Mouse (Mus musculus) spleen, postnatal 36 days (tissue): ENCODE results near the gene Plin4.

Source experiments
- DNase-seq, 2 experiments: peaks; one replicate each; pipeline ENCODE4 v3.0.0; 2022; ENCODE audit warnings: low spot score in 2 of 2, mixed read lengths in 1 of 2

The Plin4 gene

DNA sequence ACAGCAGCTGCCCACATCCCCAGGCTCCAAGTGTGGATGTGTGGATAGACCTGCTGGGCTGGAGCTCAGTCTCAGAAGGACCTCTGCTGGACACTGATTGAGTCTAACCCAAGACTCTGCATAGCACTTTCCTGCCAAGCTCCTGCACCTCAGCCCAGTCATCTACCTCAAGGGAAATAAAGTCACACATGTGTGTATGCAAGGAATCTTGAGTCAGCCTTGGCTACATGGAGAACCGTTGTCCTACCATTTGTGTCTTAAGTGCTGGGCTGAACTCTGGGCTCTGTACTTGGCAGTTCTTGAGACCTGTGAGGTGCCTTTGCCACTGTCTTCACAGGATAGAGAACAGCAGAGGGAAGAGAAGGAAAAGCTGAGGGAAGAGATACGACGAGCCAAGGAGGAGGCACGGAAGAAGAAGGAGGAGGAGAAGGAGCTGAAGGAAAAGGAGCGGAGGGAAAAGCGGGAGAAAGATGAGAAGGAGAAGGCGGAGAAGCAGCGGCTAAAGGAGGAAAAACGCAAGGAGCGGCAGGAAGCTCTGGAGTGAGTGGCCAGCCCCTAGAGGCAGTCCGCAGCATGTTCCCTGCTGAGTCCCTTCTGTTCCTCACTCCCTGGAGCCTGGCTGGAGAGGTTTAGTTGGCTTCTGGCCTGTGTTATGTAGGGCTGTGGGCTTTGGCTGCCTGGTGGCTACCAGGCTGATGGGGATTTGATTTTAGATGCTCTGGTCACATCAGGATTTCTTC is 52.1 kb downstream of the Plin4 start:
- DNase-seq: no peak

DNA sequence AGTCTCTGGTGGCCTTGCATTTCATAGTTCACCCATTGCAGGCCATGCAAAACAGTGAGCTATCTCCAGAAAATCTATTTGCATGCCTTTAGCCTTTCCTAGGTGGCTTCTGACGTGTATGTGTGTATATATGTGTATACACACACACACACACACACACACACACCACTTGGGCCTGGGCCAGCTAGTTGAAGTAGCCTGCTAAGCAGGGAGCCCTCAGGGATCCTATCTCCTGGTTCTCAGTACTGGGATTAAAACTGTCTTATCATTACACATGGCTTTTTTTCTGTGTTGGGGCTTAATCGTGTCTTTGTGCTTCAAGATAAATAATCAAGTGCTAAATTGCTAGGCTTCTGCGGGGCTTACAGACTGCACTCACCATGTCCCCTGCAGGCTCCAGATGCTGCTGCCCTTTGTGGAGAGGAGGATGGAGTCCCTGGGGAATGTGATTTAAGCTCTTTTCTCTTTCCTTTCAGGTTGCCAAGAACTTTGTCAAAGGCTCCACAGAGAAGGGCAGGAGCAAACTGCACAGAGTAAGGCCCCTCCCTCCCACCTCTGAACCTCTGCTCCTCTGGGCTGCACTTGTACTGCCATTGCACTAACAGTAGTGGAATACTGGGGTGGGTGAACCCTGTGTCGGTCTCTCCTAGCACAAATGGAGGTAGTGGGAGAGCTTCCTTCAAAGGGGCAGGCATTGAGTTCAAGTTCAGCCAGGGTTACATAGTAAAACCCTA is 53.5 kb downstream of the Plin4 start:
- no peak for DNase-seq

DNA sequence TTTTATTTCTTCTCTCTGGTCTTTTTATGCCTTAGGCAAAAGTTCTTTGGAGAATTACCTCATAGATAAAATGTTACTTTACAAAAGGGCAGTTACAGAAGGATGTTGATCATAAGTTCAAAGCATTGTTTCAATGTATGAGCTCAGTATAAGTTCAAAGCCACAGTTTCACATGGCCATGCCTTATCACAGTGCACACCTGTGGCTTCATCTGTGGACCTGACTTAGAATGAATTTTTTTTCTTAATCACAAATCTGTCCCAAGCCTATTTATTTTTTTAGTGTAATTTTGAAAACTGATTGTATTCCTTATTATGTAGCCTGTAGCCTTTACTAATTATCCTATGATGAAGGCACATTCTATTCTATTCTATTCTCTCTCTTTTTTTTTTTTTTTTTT is 54.7 kb downstream of the Plin4 start:
- DNase-seq: no peak

DNA sequence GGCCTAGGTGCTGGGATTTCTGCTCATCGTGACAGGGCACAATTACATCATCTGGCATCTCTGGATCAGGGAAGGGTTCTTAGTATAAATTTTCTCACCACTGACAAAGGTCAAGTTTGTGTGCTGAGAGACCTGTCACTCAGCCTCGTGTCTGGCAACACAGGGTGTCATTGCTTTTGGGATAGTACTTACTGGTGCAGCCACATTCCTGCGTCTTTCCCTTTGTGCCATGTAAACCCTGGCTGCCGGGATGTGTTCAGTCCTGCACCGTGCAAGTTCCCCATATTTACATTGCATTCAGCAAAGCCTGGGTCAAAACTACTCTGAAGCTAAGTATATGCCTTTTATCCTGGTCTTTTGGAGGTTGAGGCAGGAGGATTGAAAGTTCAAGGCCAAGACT is 58.2 kb downstream of the Plin4 start:
- DNase-seq: no peak
